Comparison of ENCODE assay signal across 8 mouse cellular contexts in the genomic region with DNA sequence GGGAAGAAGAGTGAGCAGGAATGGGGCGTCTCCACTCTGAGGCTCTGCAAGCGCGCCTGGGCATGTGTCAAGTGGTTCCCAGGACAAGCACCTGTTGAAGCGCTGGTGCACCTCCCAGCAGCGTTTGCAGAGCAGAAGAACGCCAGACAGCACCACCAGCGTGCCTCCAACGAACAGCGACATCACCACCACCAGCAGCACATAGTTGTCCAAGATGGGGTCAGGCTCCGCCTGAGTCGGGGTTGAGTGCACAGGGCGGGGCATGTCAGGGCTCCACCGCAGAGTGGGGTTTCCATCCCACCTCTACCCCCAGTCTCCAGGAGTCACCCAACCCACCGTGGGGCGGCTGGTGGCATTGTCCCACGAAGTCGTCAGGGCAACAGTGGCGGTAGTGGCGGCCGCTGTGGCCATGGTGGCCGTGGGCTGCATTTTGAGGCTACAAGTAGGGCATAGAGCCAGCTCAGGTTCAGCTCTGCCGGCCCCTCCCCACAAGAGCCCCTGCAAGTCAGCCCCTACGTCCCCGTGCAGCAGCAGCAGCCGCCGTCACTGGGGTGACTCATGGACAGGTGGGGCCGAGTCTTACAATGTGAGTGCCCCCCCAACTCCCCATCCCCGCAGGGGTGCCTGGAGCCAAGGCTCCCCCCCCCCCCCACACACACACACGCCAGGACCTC. TPM values are rescaled to one million over a fixed set of nuclear protein-coding genes. Genes with fewer than 3 reads are reported as not detected.
DNase-seq lines count a peak whose midpoint lies in the region; ATAC-seq lines count a peak whose summit lies in the region.

No protein-coding gene starts in this region.

- WGBS in forebrain, embryonic 14.5 days, result 3% methylated on average over 28 of the region's 29 CpGs
- 6% methylated on average over 29 of the region's 29 CpGs for WGBS in limb, embryonic 15.5 days

- no peak for ATAC-seq in forebrain, embryonic 14.5 days
- ATAC-seq in limb, embryonic 15.5 days (ENCODE audit: insufficient number of reproducible peaks, low FRiP score, low TSS enrichment, low read depth), result no peak

- intact Hi-C loops in left cerebral cortex, postnatal 25 days (cut with DNase I), result loop anchor here (2.0 kb wide), 1 partner anchor 20 kb away; no protein-coding TSS in a partner anchor
- intact Hi-C loops in left cerebral cortex, postnatal 4 days (cut with DNase I), result no loop called here

- H3K9ac ChIP-seq in forebrain, embryonic 14.5 days (ENCODE audit: low read length), result peak overlapping the region; percentile 93
- no peak overlapping the region for H3K9ac ChIP-seq in limb, embryonic 15.5 days

- peak overlapping the region; percentile 95 for H3K4me2 ChIP-seq in forebrain, embryonic 14.5 days (ENCODE audit: low read length)
- peak overlapping the region; percentile 98 for H3K4me2 ChIP-seq in limb, embryonic 15.5 days

- H3K4me3 ChIP-seq in forebrain, embryonic 14.5 days (ENCODE audit: low read depth, low read length), result peak overlapping the region; percentile 83
- peak overlapping the region; percentile 64 for H3K4me3 ChIP-seq in limb, embryonic 15.5 days

- H3K27ac ChIP-seq in forebrain, embryonic 14.5 days (ENCODE audit: low read depth, low read length), result peak overlapping the region; percentile 93
- peak overlapping the region; percentile 69 for H3K27ac ChIP-seq in limb, embryonic 15.5 days

- 0 out of 2 replicates have a peak, but pooled peaks cover 5% of the 10 kb centered on the region for H3K27me3 ChIP-seq in forebrain, embryonic 14.5 days (replicated peaks; ENCODE audit: control insufficient read depth, insufficient read depth, low read length)
- H3K27me3 ChIP-seq in limb, embryonic 15.5 days, result peaks cover 20% of the 10 kb centered on the region

- DNase-seq in adrenal gland, postnatal 10 days, result peak; percentile 58
- no peak for DNase-seq in adrenal gland, adult 8-10 months
- DNase-seq in left cerebral cortex, postnatal 25 days (ENCODE audit: low spot score in 2 of 2), result peak; percentile 54 to 71
- no peak for DNase-seq in left cerebral cortex, postnatal 4 days
- peak; percentile 57 for DNase-seq in forebrain, embryonic 14.5 days (ENCODE audit: low spot score)
- DNase-seq in naive thymus-derived CD4-positive, alpha-beta T cell, adult 2 months (ENCODE audit: low read depth), result peak; percentile 74
- DNase-seq in c-Kit-positive CD71-positive TER-119-positive erythroid progenitor cells, embryonic 14.5 days (ENCODE audit: low spot score), result no peak

- no peaks in the 10 kb centered on the region for H3K9me3 ChIP-seq in forebrain, embryonic 14.5 days (replicated peaks; ENCODE audit: control insufficient read depth, low read length)
- H3K9me3 ChIP-seq in limb, embryonic 15.5 days, result no peaks in the 10 kb centered on the region

- H3K36me3 ChIP-seq in forebrain, embryonic 14.5 days (ENCODE audit: control insufficient read depth, insufficient read depth, low read length), result peaks cover 39% of the 10 kb centered on the region
- peaks cover 35% of the 10 kb centered on the region for H3K36me3 ChIP-seq in limb, embryonic 15.5 days

- peaks cover 18% of the 10 kb centered on the region for H3K4me1 ChIP-seq in forebrain, embryonic 14.5 days (ENCODE audit: control insufficient read depth, insufficient read depth, low read length)
- H3K4me1 ChIP-seq in limb, embryonic 15.5 days, result peaks cover 59% of the 10 kb centered on the region

RNA-seq across cellular contexts. Expression of a gene that starts 1.3 kb away (rescaled TPM):
- total RNA-seq in adrenal gland, postnatal 10 days (2021), result 100 to 1,000 TPM; 982 to 996 TPM
- 100 to 1,000 TPM; 380 to 452 (median 425) TPM for total RNA-seq in adrenal gland, adult 8-10 months (2022)
- 100 to 1,000 TPM; 372 to 381 TPM for total RNA-seq in left cerebral cortex, postnatal 25 days (2021)
- total RNA-seq in left cerebral cortex, postnatal 4 days (2021), result 100 to 1,000 TPM; 247 to 270 TPM
- polyA plus RNA-seq in forebrain, embryonic 14.5 days (2014; fragmentation: Nextera tagmentation; extraction: Ambion mirVana), result 412 and 467 TPM in 2 replicates
- polyA plus RNA-seq in limb, embryonic 15.5 days (2015; fragmentation: Nextera tagmentation; extraction: Ambion mirVana), result 494 and 537 TPM in 2 replicates

RNA-seq across cellular contexts. Expression of a gene that starts 3.5 kb away (rescaled TPM):
- total RNA-seq in adrenal gland, postnatal 10 days (2021), result 10 to 100 TPM; 41.6 to 65.6 TPM
- 10 to 100 TPM; 58.4 to 92.4 (median 81.9) TPM for total RNA-seq in adrenal gland, adult 8-10 months (2022)
- total RNA-seq in left cerebral cortex, postnatal 25 days (2021), result 100 to 1,000 TPM; 487 TPM
- 100 to 1,000 TPM; 299 to 316 TPM for total RNA-seq in left cerebral cortex, postnatal 4 days (2021)
- polyA plus RNA-seq in forebrain, embryonic 14.5 days (2014; fragmentation: Nextera tagmentation; extraction: Ambion mirVana), result 41.0 and 42.4 TPM in 2 replicates
- 5.9 and 6.8 TPM in 2 replicates for polyA plus RNA-seq in limb, embryonic 15.5 days (2015; fragmentation: Nextera tagmentation; extraction: Ambion mirVana)

RNA-seq across cellular contexts. Expression of a gene that starts 11.0 kb away (rescaled TPM):
- total RNA-seq in adrenal gland, postnatal 10 days (2021), result 100 to 1,000 TPM; 106 to 127 TPM
- total RNA-seq in adrenal gland, adult 8-10 months (2022), result 100 to 1,000 TPM in 1 of 4 experiments, 10 to 100 TPM in 3; 56.4 to 145 (median 90.1) TPM
- total RNA-seq in left cerebral cortex, postnatal 25 days (2021), result 10 to 100 TPM; 74.3 to 98.7 TPM
- total RNA-seq in left cerebral cortex, postnatal 4 days (2021), result 100 to 1,000 TPM; 158 to 163 TPM
- polyA plus RNA-seq in forebrain, embryonic 14.5 days (2014; fragmentation: Nextera tagmentation; extraction: Ambion mirVana), result 67.0 and 73.6 TPM in 2 replicates
- polyA plus RNA-seq in limb, embryonic 15.5 days (2015; fragmentation: Nextera tagmentation; extraction: Ambion mirVana), result 13.4 and 14.0 TPM in 2 replicates

RNA-seq across cellular contexts. Expression of a gene that starts 21.5 kb away (rescaled TPM):
- total RNA-seq in adrenal gland, postnatal 10 days (2021), result 100 to 1,000 TPM; 133 to 151 TPM
- 100 to 1,000 TPM; 127 to 146 (median 143) TPM for total RNA-seq in adrenal gland, adult 8-10 months (2022)
- 10 to 100 TPM; 92.1 to 95.0 TPM for total RNA-seq in left cerebral cortex, postnatal 25 days (2021)
- 100 to 1,000 TPM; 100 to 111 TPM for total RNA-seq in left cerebral cortex, postnatal 4 days (2021)
- polyA plus RNA-seq in forebrain, embryonic 14.5 days (2014; fragmentation: Nextera tagmentation; extraction: Ambion mirVana), result 25.5 and 27.7 TPM in 2 replicates
- polyA plus RNA-seq in limb, embryonic 15.5 days (2015; fragmentation: Nextera tagmentation; extraction: Ambion mirVana), result 15.2 and 16.6 TPM in 2 replicates

RNA-seq across cellular contexts. Expression of a gene that starts 28.7 kb away (rescaled TPM):
- total RNA-seq in adrenal gland, postnatal 10 days (2021), result 100 to 1,000 TPM; 102 to 168 TPM
- 100 to 1,000 TPM in 3 of 4 experiments, 10 to 100 TPM in 1; 44.2 to 234 (median 162) TPM for total RNA-seq in adrenal gland, adult 8-10 months (2022)
- total RNA-seq in left cerebral cortex, postnatal 25 days (2021), result 10 to 100 TPM; 77.3 to 90.1 TPM
- total RNA-seq in left cerebral cortex, postnatal 4 days (2021), result 100 to 1,000 TPM; 211 to 228 TPM
- polyA plus RNA-seq in forebrain, embryonic 14.5 days (2014; fragmentation: Nextera tagmentation; extraction: Ambion mirVana), result 239 and 266 TPM in 2 replicates
- polyA plus RNA-seq in limb, embryonic 15.5 days (2015; fragmentation: Nextera tagmentation; extraction: Ambion mirVana), result 102 and 103 TPM in 2 replicates

Comparison
In these comparisons a context has a peak if more than half of its experiments do, and no peak if none do; other contexts are left out.
1. DNase-seq: peak in adrenal gland, postnatal 10 days (single experiment), left cerebral cortex, postnatal 25 days (2 of 2), forebrain, embryonic 14.5 days (single experiment) and naive thymus-derived CD4-positive, alpha-beta T cell, adult 2 months (single experiment); none in adrenal gland, adult 8-10 months (single experiment), left cerebral cortex, postnatal 4 days (single experiment) and c-Kit-positive CD71-positive TER-119-positive erythroid progenitor cells, embryonic 14.5 days (single experiment).